Mouse (Mus musculus) Patski (cell line): ENCODE measurements around the gene Cend1. TPM values are rescaled to one million over a fixed set of nuclear protein-coding genes. Genes with fewer than 3 reads are reported as not detected.
"Not testable (repeated sequence)": the region's sequence is repeated elsewhere in the genome, so short reads cannot be mapped to it uniquely, and the experiment has no call there.

Experiments used
- ATAC-seq: fragments of 100-300 bp; one replicate; pipeline ENCODE4 v1.8.0; 2021
- CTCF ChIA-PET: fragments of 350-600 bp; sonication (Branson Sonifier 250); formaldehyde crosslinking; loops from one replicate; lab custom pipeline; 2022; ENCODE audit warnings: inconsistent platforms; lab: Charles Lee
- POLR2A ChIA-PET: fragments of 350-600 bp; sonication (Branson Sonifier 250); formaldehyde crosslinking; loops from one replicate; lab custom pipeline; 2022; ENCODE audit warnings: antibody characterized with exemption, inconsistent platforms; lab: Charles Lee
- DNase-seq: peaks from one replicate; pipeline ENCODE4 v3.0.0-alpha.2; 2011; ENCODE audit warnings: low read depth, low spot score
- H3K27me3 ChIP-seq: fragments of 371-371 bp; one replicate; pipeline ENCODE4 v1.5.1; 2021
- CTCF ChIP-seq: fragments of 100-300 bp; IDR thresholded peaks from one replicate; pipeline ENCODE4 v1.5.1; 2021
- in situ Hi-C: fragments of 300-500 bp; cut with MboI; formaldehyde crosslinking; loops from 3 replicates; pipeline ENCODE4 v1.11.1; 2018; ENCODE audit warnings: low pct_unique_long_range_greater_than_20kb, mixed read lengths
- polyA plus RNA-seq: library from polyadenylated mRNA; unstranded; gene quantifications from one replicate; pipeline ENCODE4 v1.2.3, GENCODE M21; 2021

The Cend1 gene
- polyA plus RNA-seq, 1 experiment from 2014 or later: 0.04 TPM

DNA sequence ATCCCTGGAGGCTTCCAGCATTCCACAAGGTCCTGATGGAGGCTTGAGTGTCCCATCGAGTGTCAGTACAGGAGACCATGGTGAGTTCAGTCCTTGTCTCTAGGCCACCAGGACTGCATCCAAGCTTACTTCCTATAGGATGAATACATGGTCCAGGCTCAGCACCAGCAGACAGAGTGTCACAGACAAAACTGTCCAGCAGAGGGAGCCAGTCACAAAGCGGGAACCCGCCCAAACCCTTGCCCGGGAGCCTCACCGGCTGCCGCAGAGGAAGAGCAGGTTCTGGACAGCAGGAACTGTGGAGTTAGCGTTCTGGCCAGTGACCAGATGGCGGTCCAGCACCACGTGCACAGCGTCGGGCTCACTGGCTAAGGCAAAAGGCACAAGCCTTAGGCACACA is 20.5 kb downstream of the Cend1 start:
- ATAC-seq (peak; percentile 41), DNase-seq (peak; percentile 41)
- ChIA-PET POLR2A (interaction anchor here (0.6 to 1.4 kb wide), 6 partner anchors 14 to 444 kb away, joined by 3 to 6 read pairs (median 4); partner anchors contain the start of gene Slc25a22), CTCF (interaction anchor here (0.8 to 2.2 kb wide), 8 partner anchors 14 to 117 kb away, joined by 3 to 10 read pairs (median 5); partner anchors contain the start of genes Slc25a22 and Taldo1)
- TF ChIP-seq CTCF: no peak
- in situ Hi-C loops: no loop called here
- no peaks in the 10 kb centered on the region for H3K27me3 ChIP-seq

GRCm38 (mm10) chr7:141407670-141408069 is 21.6 kb downstream of the Cend1 start:
- ChIA-PET POLR2A (interaction anchor here (0.7 to 1.0 kb wide), 3 partner anchors 13 to 287 kb away, joined by 5 to 6 read pairs (median 5); no protein-coding TSS in a partner anchor), CTCF (interaction anchor here (1.1 to 1.7 kb wide), 2 partner anchors 41 to 118 kb away, joined by 3 to 5 read pairs; no protein-coding TSS in a partner anchor)
- DNase-seq, ATAC-seq, in situ Hi-C loops, H3K27me3 ChIP-seq: not testable (repeated sequence)

GRCm38 (mm10) chr7:141405466-141405865 is 23.8 kb downstream of the Cend1 start:
- in situ Hi-C loops: no loop called here
- ChIA-PET POLR2A (interaction anchor here (0.6 kb wide), 1 partner anchor 12 kb away, joined by 4 read pairs; no protein-coding TSS in a partner anchor), CTCF (interaction anchor here (1.0 to 1.1 kb wide), 2 partner anchors 11 to 120 kb away, joined by 3 read pairs; no protein-coding TSS in a partner anchor)
- no peaks in the 10 kb centered on the region for H3K27me3 ChIP-seq
- no peak for DNase-seq
- no peak for ATAC-seq
- no peak for TF ChIP-seq CTCF

- no peaks in the 10 kb centered on the region for H3K27me3 ChIP-seq
- ATAC-seq (peak; percentile 82), DNase-seq (peak; percentile 22)
- ChIA-PET POLR2A (no interaction called here), CTCF (interaction anchor here (1.0 to 1.9 kb wide), 4 partner anchors 9 to 122 kb away, joined by 3 to 7 read pairs (median 5); partner anchors contain the start of gene Taldo1)
- in situ Hi-C loops: no loop called here
- TF ChIP-seq CTCF: peak; percentile 90
Measured at GRCm38 (mm10) chr7:141403305-141403704, 26.0 kb downstream of the Cend1 start.

GRCm38 (mm10) chr7:141395348-141395747 is 33.9 kb downstream of the Cend1 start:
- ATAC-seq (no peak), DNase-seq (no peak)
- ChIA-PET POLR2A (interaction anchor here (0.8 to 1.5 kb wide), 2 partner anchors 13 to 57 kb away, joined by 3 to 6 read pairs; partner anchors contain the start of gene Eps8l2), CTCF (interaction anchor here (0.7 to 4.6 kb wide), 16 partner anchors 8 to 88 kb away, joined by 3 to 19 read pairs (median 7); partner anchors contain the start of genes Deaf1, Eps8l2 and Tmem80)
- no peaks in the 10 kb centered on the region for H3K27me3 ChIP-seq
- in situ Hi-C loops: no loop called here
- TF ChIP-seq CTCF: no peak

DNA sequence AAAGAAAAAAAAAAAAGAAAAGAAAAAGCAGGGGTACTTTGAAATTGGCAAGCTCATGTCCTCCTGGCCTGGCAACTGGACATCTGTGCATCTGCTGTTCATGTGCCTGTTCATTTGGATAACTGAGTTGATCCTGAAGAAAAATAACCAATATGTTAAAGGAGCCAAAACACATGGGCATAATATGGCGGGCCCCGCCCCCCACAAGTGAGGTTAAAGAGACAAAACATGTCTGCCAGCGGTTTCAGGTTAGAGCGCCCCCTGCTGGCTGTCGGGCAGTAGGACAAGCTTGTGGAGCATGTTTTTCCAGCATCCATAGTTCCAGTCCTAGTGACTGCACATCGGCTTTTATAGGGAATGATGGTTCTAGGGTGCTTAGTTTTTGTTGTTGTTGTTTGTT is 34.5 kb downstream of the Cend1 start:
- no peaks in the 10 kb centered on the region for H3K27me3 ChIP-seq
- in situ Hi-C loops: no loop called here
- DNase-seq (no peak), ATAC-seq (no peak)
- ChIA-PET POLR2A (interaction anchor here (0.6 to 1.5 kb wide), 3 partner anchors 14 to 273 kb away, joined by 3 to 6 read pairs (median 5); partner anchors contain the start of gene Eps8l2), CTCF (interaction anchor here (0.7 to 4.6 kb wide), 17 partner anchors 9 to 88 kb away, joined by 3 to 19 read pairs (median 7); partner anchors contain the start of genes Deaf1, Eps8l2 and Tmem80)
- peak; percentile 97 for TF ChIP-seq CTCF

- in situ Hi-C loops: no loop called here
Measured at GRCm38 (mm10) chr7:141394158-141394557, 35.1 kb downstream of the Cend1 start.

DNA sequence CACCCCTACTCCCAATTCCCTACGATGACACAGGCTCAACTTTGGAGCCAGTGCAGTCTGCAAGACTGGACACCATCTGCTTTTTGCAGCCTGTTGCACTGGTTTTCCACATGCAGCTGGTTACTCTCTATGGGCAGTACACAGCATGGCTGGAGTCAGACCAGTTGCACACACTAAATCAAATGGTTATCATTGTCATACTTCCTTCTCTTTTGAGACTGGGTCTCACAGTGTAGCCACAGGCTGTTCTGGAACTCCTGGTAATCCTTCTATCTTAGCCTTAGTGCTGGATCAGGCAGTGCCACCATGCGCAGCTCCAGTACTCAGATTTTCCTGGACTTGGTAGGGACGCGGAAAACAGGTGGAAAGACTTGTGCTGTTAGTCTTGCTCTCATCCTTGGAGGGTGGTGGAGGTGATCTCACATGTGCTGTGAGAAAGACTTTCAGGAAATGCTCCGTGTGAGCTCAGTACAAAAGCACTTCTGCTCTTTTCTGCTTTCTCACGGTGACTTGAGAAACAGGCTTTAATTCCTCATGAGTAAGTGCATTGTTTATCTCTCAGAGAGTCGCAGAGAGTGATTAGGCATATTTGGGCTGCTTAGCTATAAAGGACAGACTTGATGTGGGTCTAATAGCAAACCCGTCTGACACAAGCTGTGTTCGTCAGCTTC is 36.6 kb downstream of the Cend1 start:
- no peaks in the 10 kb centered on the region for H3K27me3 ChIP-seq
- in situ Hi-C loops: no loop called here
- DNase-seq (peak; percentile 38), ATAC-seq (peak; percentile 28)
- TF ChIP-seq CTCF: no peak
- CTCF ChIA-PET: interaction anchor here (1.3 to 4.6 kb wide), 7 partner anchors 10 to 54 kb away, joined by 5 to 19 read pairs (median 7); partner anchors contain the start of gene Eps8l2
- POLR2A ChIA-PET: interaction anchor here (0.6 to 2.6 kb wide), 6 partner anchors 13 to 59 kb away, joined by 3 to 10 read pairs (median 4); partner anchors contain the start of gene Eps8l2

More at GRCm38 (mm10) chr7:141394158-141394557, 35.1 kb downstream of the Cend1 start:
- ATAC-seq: no peak
- CTCF ChIA-PET: interaction anchor here (0.7 to 4.6 kb wide), 13 partner anchors 10 to 76 kb away, joined by 3 to 19 read pairs (median 7); partner anchors contain the start of genes Deaf1 and Tmem80
- POLR2A ChIA-PET: interaction anchor here (0.6 to 1.5 kb wide), 2 partner anchors 55 to 273 kb away, joined by 3 to 5 read pairs; partner anchors contain the start of gene Eps8l2
- no peak for DNase-seq
- no peaks in the 10 kb centered on the region for H3K27me3 ChIP-seq
- no peak for TF ChIP-seq CTCF

GRCm38 (mm10) chr7:141391625-141392551 is 37.4 kb downstream of the Cend1 start, which contains the start of gene Taldo1:
Gene Taldo1 (plus strand): TSS chr7:141392199.
- ChIA-PET POLR2A (interaction anchor here (0.6 to 2.6 kb wide), 8 partner anchors 14 to 75 kb away, joined by 3 to 10 read pairs (median 4); partner anchors contain the start of gene Eps8l2), CTCF (interaction anchor here (1.0 to 4.6 kb wide), 9 partner anchors 9 to 215 kb away, joined by 3 to 19 read pairs (median 7); partner anchors contain the start of gene Eps8l2)
- ATAC-seq: peak; percentile 81
- no peak for TF ChIP-seq CTCF
- peak; percentile 64 for DNase-seq
- in situ Hi-C loops: no loop called here
- H3K27me3 ChIP-seq: no peaks in the 10 kb centered on the region
